Mouse (Mus musculus) mammary gland, adult 2 months (tissue): ENCODE measurements around the gene Actr10. TPM values are rescaled to one million over a fixed set of nuclear protein-coding genes. Genes with fewer than 3 reads are reported as not detected.

Source experiments
- polyA plus RNA-seq: library from polyadenylated mRNA; depleted of rRNA; stranded (reverse); fragments of >200 nt; gene quantifications from 2 replicates; pipeline ENCODE4 v1.2.3, GENCODE M21; 2012; ENCODE audit warnings: low replicate concordance; rRNA removed

Actr10 gene
- polyA plus RNA-seq = 15.0 and 37.5 TPM in 2 replicates

DNA sequence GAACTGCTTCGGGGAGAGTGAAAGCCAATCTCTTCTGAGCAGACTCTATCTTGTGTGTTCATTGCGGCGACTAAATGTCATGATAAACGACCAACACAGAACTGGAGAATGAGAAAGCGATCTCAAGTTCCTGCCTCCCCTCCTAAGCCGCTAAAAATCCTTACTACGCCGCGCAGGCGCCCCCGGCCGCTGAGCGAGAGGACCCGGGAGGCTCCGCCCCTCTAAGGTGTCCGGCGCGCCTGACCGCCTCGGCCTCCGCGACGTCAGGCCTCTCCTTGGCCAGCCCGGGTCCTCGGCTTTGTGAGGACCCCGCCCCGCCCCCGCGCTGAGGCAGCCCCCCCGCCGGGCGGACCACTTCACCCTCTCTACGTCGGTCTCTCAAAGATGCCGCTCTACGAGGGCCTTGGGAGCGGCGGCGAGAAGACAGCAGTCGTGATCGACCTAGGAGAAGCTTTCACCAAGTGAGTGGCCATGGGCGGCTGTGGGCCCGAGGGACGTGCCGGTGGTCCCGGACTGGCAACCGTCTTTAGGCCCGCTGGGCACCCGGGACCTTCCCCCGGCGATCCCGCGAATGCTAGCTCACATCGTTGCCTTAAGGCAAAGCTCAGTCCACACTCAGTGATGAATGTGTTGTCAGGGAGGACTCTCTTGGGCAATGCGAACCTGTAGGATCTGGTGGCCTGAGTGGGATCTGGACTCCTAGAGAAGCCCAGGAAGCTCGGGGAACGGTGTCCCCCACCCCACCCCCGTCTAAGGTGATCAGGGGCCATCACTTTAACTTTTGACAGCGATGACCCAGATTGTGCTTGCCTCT, at the start of gene Actr10:
Gene Actr10, plus strand, starts transcription at position 287 of the 814 bp plus-strand sequence.

DNA sequence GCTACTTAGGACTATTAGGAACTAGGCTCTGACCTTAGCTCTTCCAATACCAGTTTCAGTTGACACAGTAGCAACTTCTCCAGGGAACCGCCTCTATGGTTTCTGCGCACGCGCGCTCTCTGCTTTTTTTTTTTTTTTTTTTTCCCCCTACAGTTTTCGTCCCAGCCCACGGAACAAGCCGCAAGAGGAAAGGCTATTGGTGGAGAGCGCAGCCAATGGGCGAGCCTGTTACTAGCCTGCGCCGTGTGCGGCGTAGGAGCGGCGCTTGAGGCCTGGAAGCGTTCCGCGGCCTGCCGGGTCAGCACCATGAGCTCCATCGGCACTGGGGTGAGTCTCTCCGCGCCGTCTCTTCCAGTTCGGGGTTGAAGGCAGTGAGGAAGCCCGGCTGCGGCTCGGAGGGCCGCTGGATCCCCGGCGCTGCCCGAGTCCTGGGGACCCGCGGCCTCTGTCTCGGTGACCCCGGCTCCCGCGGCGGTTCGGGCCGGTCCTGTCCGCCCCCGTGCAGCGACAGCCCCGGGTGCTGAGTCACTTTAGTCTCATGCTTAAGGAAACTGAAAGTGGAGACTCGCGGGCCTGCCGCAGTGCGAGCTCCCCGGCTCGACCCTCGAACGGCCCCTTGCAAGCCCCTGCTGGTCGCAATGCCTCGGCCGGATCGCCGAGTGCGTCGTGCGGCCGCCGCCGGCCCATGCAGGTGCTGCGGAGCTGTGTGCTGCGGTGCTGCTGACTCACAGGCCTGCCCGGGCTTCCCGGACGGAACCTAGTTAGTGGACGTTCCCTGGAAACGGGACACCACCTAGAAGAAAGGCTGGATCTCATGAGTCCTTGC, 37.0 kb downstream of the Actr10 start, which contains the start of gene Psma3:
Gene Psma3, plus strand, starts transcription at position 181 of the 826 bp plus-strand sequence.

Other genes with a start within 250 kb of the Actr10 start
- gene Frmd6, start 112.3 kb upstream of the Actr10 start, polyA plus RNA-seq = 20.9 and 27.8 TPM in 2 replicates
- gene Psma3, start 36.8 kb downstream of the Actr10 start, polyA plus RNA-seq = 10.9 and 38.9 TPM in 2 replicates
- gene Arid4a, start 78.1 kb downstream of the Actr10 start, polyA plus RNA-seq = 3.2 and 3.6 TPM in 2 replicates
- gene Tomm20l, start 173.6 kb downstream of the Actr10 start, polyA plus RNA-seq = not detected in 2 replicates
- 9.4 and 11.7 TPM in 2 replicates for gene Timm9, start 198.8 kb downstream of the Actr10 start, polyA plus RNA-seq
- gene 2700049A03Rik, start 199.0 kb downstream of the Actr10 start, polyA plus RNA-seq = 1.8 and 2.8 TPM in 2 replicates